9 mouse cellular contexts compared by ENCODE assay signal in the genomic region with DNA sequence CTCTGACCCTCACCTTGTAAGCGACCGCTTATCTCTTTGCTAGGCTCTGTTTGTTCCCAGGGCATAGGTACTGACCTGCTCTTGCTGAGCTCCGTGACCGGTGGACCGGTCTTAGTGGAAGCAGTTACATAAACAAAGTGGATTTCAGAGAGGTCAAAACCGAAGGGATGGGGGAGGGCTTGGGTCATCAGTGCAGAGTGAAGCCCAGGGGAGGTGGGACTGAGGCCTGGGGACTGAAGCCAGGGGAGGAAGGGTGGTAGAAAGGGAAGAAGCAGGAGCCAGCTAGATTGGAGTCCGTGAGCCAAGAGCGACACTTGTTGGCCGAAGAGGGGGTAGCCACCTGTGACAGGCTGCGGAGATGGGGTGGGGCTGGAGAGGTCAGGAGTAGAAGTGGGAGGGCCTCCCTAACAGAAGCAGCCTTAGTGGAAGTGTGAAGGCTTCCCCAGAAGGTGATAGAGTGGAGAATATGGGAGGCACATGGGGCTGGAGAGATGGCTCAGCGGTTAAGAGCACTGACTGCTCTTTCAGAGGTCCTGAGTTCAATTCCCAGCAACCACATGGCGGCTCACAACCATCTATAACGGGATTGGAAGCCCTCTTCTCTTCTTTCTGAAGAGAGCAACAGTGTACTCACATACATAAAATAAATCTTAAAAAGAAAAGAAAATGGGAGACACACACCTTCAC. TPM values are rescaled to one million over a fixed set of nuclear protein-coding genes. Genes with fewer than 3 reads are reported as not detected.
DNase-seq lines count a peak whose midpoint lies in the region; ATAC-seq and TF ChIP-seq lines count a peak whose summit lies in the region.
"Had no signal": no experiment of that assay in that cellular context is flagged by ENCODE, and none has a peak within 500 bp of the region (broad histone marks: within the 10 kb centered on the region; RNA-seq: fewer than 3 reads in every experiment).

No protein-coding gene starts in this region.

- no peak overlapping the region for H3K9ac ChIP-seq in hindbrain, postnatal 0 days (replicated peaks; ENCODE audit: low read length)
- H3K9ac ChIP-seq in liver, embryonic 14.5 days (replicated peaks), result peak overlapping the region; percentile 41; the same call in 1 of the 2 replicates
- H3K9ac ChIP-seq in neural tube, embryonic 14.5 days (replicated peaks; ENCODE audit: low read depth, low read length), result 0 out of 2 replicates have a peak overlapping the region, but pooled peaks have one; percentile 16
- H3K9ac ChIP-seq: neural tube, embryonic 12.5 days had no signal

- H3K4me3 ChIP-seq in hindbrain, postnatal 0 days (ENCODE audit: low read length), result no peak overlapping the region
- no peak overlapping the region for H3K4me3 ChIP-seq in liver, embryonic 14.5 days (ENCODE audit: insufficient read depth in 1 of 2, low read depth in 2 of 2, low read length in 2 of 2)
- H3K4me3 ChIP-seq in neural tube, embryonic 14.5 days (ENCODE audit: low read depth, low read length), result no peak overlapping the region
- H3K4me3 ChIP-seq: neural tube, embryonic 12.5 days had no signal

- TF ChIP-seq CTCF in hindbrain, postnatal 0 days (IDR thresholded peaks at IDR 0.05; ENCODE audit: low read depth), result peak; percentile 76
- peak; percentile 98 for TF ChIP-seq CTCF in liver, embryonic 14.5 days (IDR thresholded peaks at IDR 0.05; ENCODE audit: low read depth)

- peak; percentile 57 for TF ChIP-seq EP300 in liver, embryonic 14.5 days (IDR thresholded peaks at IDR 0.05; ENCODE audit: low read depth)

- no peak overlapping the region for H3K4me2 ChIP-seq in hindbrain, postnatal 0 days (ENCODE audit: low read depth, low read length)
- H3K4me2 ChIP-seq in liver, embryonic 14.5 days (ENCODE audit: low read depth), result peak overlapping the region; percentile 23
- no peak overlapping the region for H3K4me2 ChIP-seq in neural tube, embryonic 14.5 days (ENCODE audit: low read depth, low read length)
- H3K4me2 ChIP-seq: neural tube, embryonic 12.5 days had no signal

- no peaks in the 10 kb centered on the region for H3K27me3 ChIP-seq in hindbrain, postnatal 0 days (ENCODE audit: insufficient read depth, low read length)
- H3K27me3 ChIP-seq in liver, embryonic 14.5 days (ENCODE audit: control insufficient read depth, insufficient read depth, low read length), result no peaks in the 10 kb centered on the region
- H3K27me3 ChIP-seq in neural tube, embryonic 14.5 days (ENCODE audit: control insufficient read depth, insufficient read depth, low read length), result no peaks in the 10 kb centered on the region
- H3K27me3 ChIP-seq: neural tube, embryonic 12.5 days had no signal

- peak; percentile 62 for ATAC-seq in hindbrain, postnatal 0 days
- peak; percentile 80 for ATAC-seq in liver, embryonic 14.5 days (ENCODE audit: insufficient read depth)
- ATAC-seq in neural tube, embryonic 14.5 days (ENCODE audit: low read depth), result peak; percentile 72; the same call in 1 of the 2 replicates

- H3K9me3 ChIP-seq in hindbrain, postnatal 0 days (ENCODE audit: low read length), result no peaks in the 10 kb centered on the region
- no peaks in the 10 kb centered on the region for H3K9me3 ChIP-seq in liver, embryonic 14.5 days (ENCODE audit: control insufficient read depth, low read length)
- no peaks in the 10 kb centered on the region for H3K9me3 ChIP-seq in neural tube, embryonic 14.5 days (ENCODE audit: control insufficient read depth, low read length)
- H3K9me3 ChIP-seq: neural tube, embryonic 12.5 days had no signal

- H3K27ac ChIP-seq in hindbrain, postnatal 0 days, result no peak overlapping the region
- H3K27ac ChIP-seq in liver, embryonic 14.5 days, result peak overlapping the region; percentile 57
- H3K27ac ChIP-seq in neural tube, embryonic 14.5 days (ENCODE audit: low read depth, low read length), result no peak overlapping the region
- H3K27ac ChIP-seq: neural tube, embryonic 12.5 days had no signal

- DNase-seq in cerebellum, postnatal 4 days (ENCODE audit: low spot score in 2 of 2), result peak; percentile 24 to 52
- no peak for DNase-seq in cerebellum, adult 9-10 months
- DNase-seq in adrenal gland, postnatal 14 days, result peak; percentile 86
- DNase-seq in gastrocnemius, postnatal 10 days, result peak; percentile 43
- DNase-seq in hindbrain, postnatal 0 days (ENCODE audit: low spot score), result peak; percentile 72
- peak in 1 of 3 experiments; percentile 88 for DNase-seq in liver, embryonic 14.5 days (ENCODE audit: low read depth in 3 of 3, low spot score in 3 of 3)
- peak; percentile 70 for DNase-seq in urinary bladder, postnatal 14 days (ENCODE audit: low spot score)

- no peaks in the 10 kb centered on the region for H3K36me3 ChIP-seq in hindbrain, postnatal 0 days (ENCODE audit: insufficient read depth, low read length)
- no peaks in the 10 kb centered on the region for H3K36me3 ChIP-seq in liver, embryonic 14.5 days (replicated peaks; ENCODE audit: control insufficient read depth, insufficient read depth, low read depth)
- no peaks in the 10 kb centered on the region for H3K36me3 ChIP-seq in neural tube, embryonic 14.5 days (ENCODE audit: control insufficient read depth, insufficient read depth, low read length)
- H3K36me3 ChIP-seq: neural tube, embryonic 12.5 days had no signal

- H3K4me1 ChIP-seq in hindbrain, postnatal 0 days (ENCODE audit: insufficient read depth, low read length), result no peaks in the 10 kb centered on the region
- H3K4me1 ChIP-seq in liver, embryonic 14.5 days (replicated peaks; ENCODE audit: control insufficient read depth in 2 of 2, insufficient read depth in 2 of 2, low read length in 1 of 2), result peaks cover 32 to 49% of the 10 kb centered on the region in 2 experiments
- no peaks in the 10 kb centered on the region for H3K4me1 ChIP-seq in neural tube, embryonic 14.5 days (ENCODE audit: control insufficient read depth, insufficient read depth, low read length)
- H3K4me1 ChIP-seq: neural tube, embryonic 12.5 days had no signal

- WGBS in hindbrain, postnatal 0 days, result 47% methylated on average over 13 of the region's 13 CpGs
- 27% methylated on average over 13 of the region's 13 CpGs for WGBS in liver, embryonic 14.5 days (ENCODE audit: insufficient replicate concordance)
- WGBS in neural tube, embryonic 14.5 days, result 41% methylated on average over 13 of the region's 13 CpGs

RNA-seq across cellular contexts. Expression of a gene that starts 22.6 kb away (rescaled TPM):
- 104 and 129 TPM in 2 replicates for total RNA-seq in adrenal gland, postnatal 14 days (2021)
- 10 to 100 TPM; 15.0 to 23.3 TPM for total RNA-seq in gastrocnemius, postnatal 10 days (2021)
- 15.4 and 18.9 TPM in 2 replicates for total RNA-seq in hindbrain, postnatal 0 days (2014; rRNA removed)
- polyA plus RNA-seq in hindbrain, postnatal 0 days (2015; fragmentation: Nextera tagmentation; extraction: Ambion mirVana), result 14.6 and 16.8 TPM in 2 replicates
- 61.4 and 64.5 TPM in 2 replicates for polyA plus RNA-seq in liver, embryonic 14.5 days (2012; rRNA removed)
- polyA plus RNA-seq in liver, embryonic 14.5 days (2014; fragmentation: Nextera tagmentation; extraction: Ambion mirVana), result 60.4 and 69.9 TPM in 2 replicates
- polyA plus RNA-seq in neural tube, embryonic 14.5 days (2014; fragmentation: Nextera tagmentation; extraction: Ambion mirVana), result 7.6 TPM in 2 replicates

RNA-seq across cellular contexts. Expression of a gene that starts 36.3 kb away (rescaled TPM):
- total RNA-seq in adrenal gland, postnatal 14 days (2021), result not detected in 2 replicates
- not detected for total RNA-seq in gastrocnemius, postnatal 10 days (2021)
- not detected in 2 replicates for total RNA-seq in hindbrain, postnatal 0 days (2014; rRNA removed)
- not detected in 2 replicates for polyA plus RNA-seq in hindbrain, postnatal 0 days (2015; fragmentation: Nextera tagmentation; extraction: Ambion mirVana)
- not detected in 2 replicates for polyA plus RNA-seq in liver, embryonic 14.5 days (2012; rRNA removed)
- not detected in 2 replicates for polyA plus RNA-seq in liver, embryonic 14.5 days (2014; fragmentation: Nextera tagmentation; extraction: Ambion mirVana)
- not detected in 2 replicates for polyA plus RNA-seq in neural tube, embryonic 14.5 days (2014; fragmentation: Nextera tagmentation; extraction: Ambion mirVana)
- polyA plus RNA-seq: neural tube, embryonic 12.5 days had no signal

RNA-seq across cellular contexts. Expression of a gene that starts 36.4 kb away (rescaled TPM):
- 23.7 and 24.6 TPM in 2 replicates for total RNA-seq in adrenal gland, postnatal 14 days (2021)
- total RNA-seq in gastrocnemius, postnatal 10 days (2021), result 1 to 10 TPM; 9.3 to 9.8 TPM
- total RNA-seq in hindbrain, postnatal 0 days (2014; rRNA removed), result 39.4 and 40.4 TPM in 2 replicates
- polyA plus RNA-seq in hindbrain, postnatal 0 days (2015; fragmentation: Nextera tagmentation; extraction: Ambion mirVana), result 21.3 and 26.4 TPM in 2 replicates
- polyA plus RNA-seq in liver, embryonic 14.5 days (2012; rRNA removed), result 3.3 and 3.6 TPM in 2 replicates
- polyA plus RNA-seq in liver, embryonic 14.5 days (2014; fragmentation: Nextera tagmentation; extraction: Ambion mirVana), result 2.3 and 2.9 TPM in 2 replicates
- 25.5 and 26.5 TPM in 2 replicates for polyA plus RNA-seq in neural tube, embryonic 14.5 days (2014; fragmentation: Nextera tagmentation; extraction: Ambion mirVana)

RNA-seq across cellular contexts. Expression of a gene that starts 39.0 kb away (rescaled TPM):
- not detected in 2 replicates for total RNA-seq in adrenal gland, postnatal 14 days (2021)
- not detected for total RNA-seq in gastrocnemius, postnatal 10 days (2021)
- not detected in 2 replicates for total RNA-seq in hindbrain, postnatal 0 days (2014; rRNA removed)
- 0.90 and 1.2 TPM in 2 replicates for polyA plus RNA-seq in hindbrain, postnatal 0 days (2015; fragmentation: Nextera tagmentation; extraction: Ambion mirVana)
- 0.09 TPM in 1 of 2 replicates, not detected in the other for polyA plus RNA-seq in liver, embryonic 14.5 days (2012; rRNA removed)
- not detected in 2 replicates for polyA plus RNA-seq in liver, embryonic 14.5 days (2014; fragmentation: Nextera tagmentation; extraction: Ambion mirVana)
- 0.39 and 0.46 TPM in 2 replicates for polyA plus RNA-seq in neural tube, embryonic 14.5 days (2014; fragmentation: Nextera tagmentation; extraction: Ambion mirVana)
